Mouse (Mus musculus) liver (tissue): ENCODE measurements at regions not wholly inside any gene's neighbourhood (a gene's known extent, or its start where the extent isn't known, plus 50 kb on each side); places are given as distances from the start of the nearest gene placed in this dataset.
A peak's percentile ranks its signal among the peaks of the same experiment; 100 is the strongest.

Experiments
- DNase-seq: peaks from one replicate; pipeline ENCODE4 v3.0.0-alpha.2; 2020; ENCODE audit warnings: mixed read lengths

DNA sequence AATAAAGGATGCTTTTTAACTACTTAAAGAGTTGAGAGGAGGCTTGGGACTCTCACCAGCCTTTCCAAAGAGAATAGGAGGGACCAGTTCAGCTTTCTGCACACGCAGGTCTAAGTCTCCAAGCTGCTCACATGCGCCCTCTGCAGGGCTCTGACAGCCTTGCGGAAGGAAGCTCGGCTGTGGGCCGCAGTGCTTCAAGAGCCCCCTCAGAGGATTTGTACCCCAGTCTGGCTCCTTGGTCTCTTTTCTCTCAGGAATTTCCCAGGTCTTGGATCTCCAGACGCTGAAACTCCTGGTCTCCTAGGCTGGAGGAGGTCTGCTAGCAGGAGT, 429.9 kb downstream of the Fut8 start:
- peak; percentile 65 for DNase-seq

DNA sequence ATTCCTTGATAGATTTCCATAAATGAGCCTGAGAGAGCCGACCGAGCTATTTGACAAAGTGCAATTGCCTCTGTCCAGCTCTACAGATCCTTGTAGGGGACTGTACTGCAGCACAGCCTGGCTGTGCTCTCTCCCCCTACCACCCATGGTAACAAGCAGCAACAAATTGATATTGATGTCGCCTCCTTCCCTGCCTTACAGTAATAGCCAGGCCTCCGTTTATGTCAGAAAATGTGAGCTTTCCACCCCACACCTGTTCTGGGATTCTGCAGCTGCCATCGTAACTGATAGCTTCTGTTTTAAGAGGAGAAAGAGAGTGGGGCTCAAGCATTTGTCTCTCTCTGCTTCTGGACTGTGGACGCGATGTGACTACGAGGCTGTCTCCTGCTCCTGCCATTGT, 432.6 kb downstream of the Fut8 start:
- DNase-seq = no peak

DNA sequence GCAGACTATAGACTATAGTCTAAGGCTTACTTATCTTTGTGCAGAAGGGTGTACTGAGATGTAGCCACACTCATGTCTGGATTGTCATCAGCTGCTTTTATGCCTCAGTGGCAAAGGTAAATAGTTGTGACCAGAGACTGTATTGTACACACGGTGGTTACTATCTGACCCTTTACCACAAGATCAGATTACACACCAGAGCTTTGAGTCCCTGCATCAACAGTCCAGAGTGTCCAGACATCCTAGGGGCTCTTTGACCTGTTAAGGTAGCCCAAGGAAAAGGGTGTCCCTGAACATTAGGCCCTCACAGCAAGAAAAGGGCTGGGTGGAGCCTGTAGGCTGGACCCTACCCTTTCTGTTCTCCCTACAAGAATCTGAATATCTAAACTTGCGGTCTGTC, 436.4 kb downstream of the Fut8 start:
- DNase-seq = no peak

DNA sequence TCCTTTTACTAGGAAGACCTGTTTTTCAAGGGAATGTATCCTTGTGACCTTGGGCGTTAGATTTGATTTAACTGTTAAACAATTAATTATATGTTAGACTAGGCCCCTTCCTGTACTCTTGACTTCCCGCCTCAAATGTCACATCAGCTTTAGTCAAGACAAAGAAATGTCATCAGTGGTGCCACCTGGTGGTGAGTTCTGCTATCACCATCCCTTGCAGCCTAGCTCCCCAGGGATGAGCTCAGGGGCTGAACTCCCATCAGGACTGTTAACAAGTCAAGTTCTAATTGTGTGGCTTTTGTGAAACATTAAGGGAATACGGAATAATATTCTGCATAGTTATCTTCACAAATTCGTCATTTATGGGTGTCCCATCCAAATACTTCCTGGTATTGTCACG, 436.8 kb downstream of the Fut8 start:
- DNase-seq = peak; percentile 34

DNA sequence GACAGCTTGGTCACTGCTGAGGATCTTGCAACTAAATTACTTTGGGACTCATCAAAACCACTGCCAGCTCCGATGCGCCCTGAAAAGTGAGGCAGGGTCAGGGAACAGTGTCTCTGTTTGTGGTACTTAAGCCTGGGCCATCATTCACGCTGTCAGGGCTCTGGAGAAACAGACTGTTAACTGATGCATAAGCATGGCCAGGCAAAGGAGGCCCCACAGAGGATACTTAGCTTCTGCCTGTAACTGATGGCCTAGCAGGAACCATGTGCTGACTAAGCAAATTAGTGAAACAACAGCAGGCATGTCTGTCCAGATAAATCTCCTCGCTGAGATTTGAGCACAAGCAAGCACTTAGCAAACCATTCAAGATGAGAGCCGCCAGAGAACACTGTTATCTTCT, 440.1 kb downstream of the Fut8 start:
- no peak for DNase-seq

DNA sequence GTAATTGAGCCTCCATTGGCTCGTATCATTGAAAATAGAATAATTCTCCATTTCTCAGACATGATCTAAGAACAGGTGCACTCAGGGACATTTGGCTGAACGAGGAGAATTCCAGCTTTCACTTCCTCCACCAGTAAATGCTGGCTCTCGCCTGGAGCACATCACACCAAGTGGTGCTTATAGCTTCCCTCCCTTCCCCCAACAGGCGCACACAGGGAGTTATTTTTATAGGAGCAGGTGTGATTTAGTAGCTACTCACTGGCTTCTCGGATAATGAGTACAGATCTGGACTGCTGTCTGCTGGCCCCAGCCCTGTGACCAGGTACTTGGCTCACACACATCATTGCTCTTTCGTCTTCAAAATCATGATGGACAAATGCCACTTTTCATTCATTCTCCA, 456.2 kb downstream of the Fut8 start:
- no peak for DNase-seq

DNA sequence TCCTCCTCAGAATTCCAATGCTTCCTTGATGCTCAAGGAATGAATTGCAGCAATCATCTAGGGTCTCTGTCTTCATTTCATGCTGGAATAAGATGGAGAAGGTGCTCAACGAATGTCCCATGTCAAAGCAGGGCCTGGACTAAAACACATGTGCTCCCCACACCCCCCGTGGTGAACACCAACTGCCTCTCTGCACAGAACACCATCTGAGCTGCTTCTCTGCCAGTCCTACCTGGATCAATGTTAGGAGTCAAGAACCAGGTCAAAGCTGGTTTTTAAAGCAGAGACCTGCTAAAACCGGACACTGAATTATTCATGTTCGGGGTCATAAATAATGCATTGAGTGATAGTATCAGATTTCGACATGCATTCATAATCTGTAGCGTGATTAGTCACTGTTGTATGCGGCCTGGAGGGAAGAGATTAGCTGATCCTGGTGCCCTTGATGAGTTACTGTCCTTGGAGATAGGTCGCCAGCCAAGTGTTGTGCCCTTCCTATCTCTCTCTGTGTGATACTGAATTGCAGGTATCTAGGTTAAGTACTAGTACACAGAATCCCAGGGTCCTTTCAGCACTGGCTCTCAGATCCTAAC, 458.2 kb downstream of the Fut8 start:
- DNase-seq = no peak

DNA sequence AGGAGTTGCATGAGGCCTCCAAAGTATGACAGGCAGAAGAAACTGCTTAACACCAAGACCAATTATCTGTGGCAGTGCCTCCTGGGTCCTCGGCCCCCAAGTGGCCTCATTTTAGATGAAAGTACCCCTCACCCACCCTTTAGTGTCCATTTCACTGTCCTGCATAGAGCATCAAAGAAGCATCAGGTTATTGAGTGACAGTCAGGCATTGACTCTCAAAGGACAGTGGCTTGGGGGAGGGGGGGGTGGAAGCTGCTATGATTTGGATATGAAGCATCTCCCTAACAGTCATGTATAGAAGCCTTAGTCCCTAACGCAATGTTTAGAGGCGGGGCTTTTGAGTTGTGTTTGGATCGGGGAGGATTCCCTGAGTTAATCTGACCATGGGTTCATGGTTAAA, 458.7 kb downstream of the Fut8 start:
- DNase-seq = no peak

DNA sequence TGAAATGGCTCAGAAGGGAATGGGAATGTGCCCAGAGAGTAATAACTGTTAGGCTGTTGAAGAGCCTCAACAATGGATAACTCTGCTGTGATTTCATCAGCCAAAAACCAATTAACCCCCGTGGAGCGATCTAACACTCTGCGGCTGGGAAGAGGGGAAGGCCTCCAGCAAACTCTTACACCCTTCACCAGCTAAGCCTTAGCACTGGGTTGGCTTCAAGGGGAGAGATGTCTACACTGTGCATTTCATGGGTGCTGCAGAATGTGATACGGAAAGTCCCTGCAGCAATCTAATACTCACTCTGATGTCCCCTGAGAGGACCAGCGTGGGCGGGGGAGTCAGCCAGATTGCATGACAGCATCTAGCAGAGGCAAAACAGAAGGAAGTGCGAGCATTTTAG, 460.2 kb downstream of the Fut8 start:
- no peak for DNase-seq

DNA sequence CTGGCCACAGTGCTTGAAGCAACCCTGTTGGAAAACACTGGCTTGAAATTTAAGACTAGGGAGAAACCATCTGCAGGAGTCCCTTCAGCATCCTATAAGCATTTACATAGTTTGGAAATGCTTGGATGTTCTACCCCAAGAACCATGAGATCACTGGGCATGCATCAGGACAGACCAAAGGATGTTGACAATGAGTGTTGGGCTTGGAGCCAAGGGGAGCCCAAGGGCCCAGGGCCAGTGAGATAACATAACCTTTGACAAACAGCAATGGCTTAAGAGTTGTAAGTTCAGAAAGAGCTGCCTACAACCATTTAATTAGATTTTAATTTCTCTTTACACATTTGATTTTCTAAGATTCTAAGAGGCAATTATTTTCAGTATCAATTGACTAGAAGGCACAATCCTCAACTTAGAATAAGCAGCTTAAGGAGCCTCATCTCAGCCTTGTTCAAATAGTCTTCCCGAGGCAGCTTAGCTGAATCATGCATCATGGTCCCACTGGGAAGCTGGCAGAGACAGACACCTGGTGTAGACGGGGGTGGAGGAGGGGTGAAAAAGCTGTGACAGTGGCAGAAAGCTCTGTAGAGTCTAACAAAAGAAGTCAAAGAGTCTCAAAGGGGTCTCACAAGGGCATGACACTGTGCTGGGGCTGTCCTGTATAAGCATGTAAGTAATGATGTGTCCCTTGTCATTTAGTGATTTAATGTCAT, 462.1 kb downstream of the Fut8 start:
- no peak for DNase-seq

DNA sequence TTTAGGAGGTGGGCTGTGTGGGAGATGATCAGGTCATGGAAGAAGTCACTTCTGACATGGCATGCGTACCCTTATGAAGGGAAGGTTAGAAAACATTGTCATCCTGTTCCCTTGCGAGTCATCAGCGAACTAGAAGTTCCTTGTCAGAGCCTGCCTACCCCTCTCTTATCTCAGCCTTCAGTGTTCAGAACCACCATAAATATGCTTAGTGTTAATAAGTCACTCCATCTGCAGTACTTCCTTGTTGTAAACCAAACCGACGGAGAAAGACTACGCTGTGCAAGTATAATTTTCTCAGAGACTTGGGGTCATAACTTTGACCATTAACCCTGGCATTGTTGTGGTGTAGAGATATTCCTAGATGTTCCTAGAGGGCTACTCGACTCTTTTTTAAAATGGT, 477.6 kb downstream of the Fut8 start:
- no peak for DNase-seq

DNA sequence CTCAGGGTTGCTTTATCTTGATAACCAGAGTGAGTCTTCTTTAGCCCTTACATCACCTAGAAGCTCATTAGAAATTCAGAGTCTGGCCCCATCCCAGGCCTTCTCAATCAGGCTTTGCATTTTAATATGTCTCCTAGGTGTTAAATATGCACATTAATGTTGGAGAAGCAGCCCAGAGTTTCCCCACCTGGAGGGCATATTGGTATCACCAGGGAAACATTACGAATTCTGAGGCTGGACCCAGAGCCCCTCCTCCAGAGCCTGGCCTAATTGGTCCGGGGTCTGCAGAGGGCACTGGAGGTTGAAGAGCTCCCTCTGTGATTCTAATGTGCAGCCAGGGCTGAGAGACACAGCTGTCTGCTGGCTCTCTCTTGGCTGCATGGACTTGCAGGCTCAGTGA, 478.1 kb downstream of the Fut8 start:
- DNase-seq = no peak

DNA sequence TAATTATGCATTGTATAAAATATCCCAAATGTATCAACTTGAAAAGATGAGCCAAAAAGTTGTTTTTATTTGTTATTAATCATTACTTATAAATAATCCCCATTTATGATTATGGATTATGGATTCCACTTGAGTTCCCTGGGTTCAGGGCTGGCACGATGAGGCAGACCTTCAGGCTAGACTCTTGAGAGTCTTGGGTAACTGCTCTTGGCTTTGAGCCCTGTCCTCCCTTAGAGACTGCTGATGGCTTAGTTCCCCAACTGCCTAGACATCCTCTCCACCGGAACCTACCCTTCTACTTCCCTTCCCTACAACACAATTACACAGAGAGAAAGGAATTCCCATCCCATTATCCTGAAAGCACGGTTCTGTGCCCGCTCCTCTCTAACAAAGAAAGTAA, 466.3 kb upstream of the Gm6657 start:
- no peak for DNase-seq

DNA sequence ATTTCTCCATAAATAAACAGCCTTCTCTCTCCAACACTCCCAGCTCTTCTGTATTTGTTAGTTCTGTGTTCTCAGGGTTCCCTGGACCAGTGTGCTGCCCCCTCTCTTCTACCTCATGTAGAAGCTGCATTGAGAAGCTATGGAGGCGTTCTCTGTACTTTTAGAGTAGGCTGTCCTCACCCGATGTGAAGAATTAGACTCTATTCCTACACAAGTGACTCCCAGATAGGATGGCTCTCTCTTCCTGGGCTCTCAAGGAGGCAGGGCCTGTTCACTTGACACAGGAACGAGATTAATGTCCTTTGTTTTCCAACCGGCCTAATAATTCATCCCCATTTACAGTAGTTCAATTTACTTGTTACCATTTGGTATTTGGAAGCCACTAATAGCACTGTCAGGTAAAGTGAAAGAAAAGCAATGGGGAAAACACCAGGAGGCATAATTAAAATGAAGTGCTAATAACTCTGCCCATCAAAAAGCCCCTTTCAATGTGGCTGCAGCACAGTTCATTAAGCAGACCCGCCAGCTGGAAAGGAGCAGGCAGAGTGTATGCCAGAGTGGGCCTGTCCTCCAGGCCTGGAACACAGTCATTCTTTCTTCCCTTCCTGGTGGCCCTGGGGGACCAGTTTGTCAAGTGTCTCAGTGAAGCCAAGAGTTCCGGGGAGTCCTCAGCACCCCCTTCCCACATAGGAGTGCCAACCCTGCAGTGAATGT, 454.8 kb upstream of the Gm6657 start:
- DNase-seq = no peak

DNA sequence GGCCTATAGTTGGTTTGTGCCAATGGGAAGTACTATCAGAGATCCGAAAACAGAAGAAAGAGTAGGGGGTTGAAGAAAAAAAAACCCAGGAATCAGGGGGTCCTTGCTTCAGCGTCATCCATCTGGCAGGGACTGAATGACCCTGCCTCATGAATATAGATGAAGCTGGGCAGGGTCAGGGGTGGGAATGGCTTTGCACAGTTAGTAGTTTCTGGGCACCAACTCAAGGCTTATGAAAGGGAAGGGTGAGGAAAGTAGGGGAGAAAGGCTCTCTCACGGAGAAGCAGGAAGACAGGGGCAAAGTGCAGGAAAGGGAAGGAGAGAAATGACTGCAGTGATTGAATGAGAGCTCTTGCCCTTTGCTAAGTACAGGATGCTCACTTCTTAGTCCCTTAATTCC, 451.3 kb upstream of the Gm6657 start:
- no peak for DNase-seq

DNA sequence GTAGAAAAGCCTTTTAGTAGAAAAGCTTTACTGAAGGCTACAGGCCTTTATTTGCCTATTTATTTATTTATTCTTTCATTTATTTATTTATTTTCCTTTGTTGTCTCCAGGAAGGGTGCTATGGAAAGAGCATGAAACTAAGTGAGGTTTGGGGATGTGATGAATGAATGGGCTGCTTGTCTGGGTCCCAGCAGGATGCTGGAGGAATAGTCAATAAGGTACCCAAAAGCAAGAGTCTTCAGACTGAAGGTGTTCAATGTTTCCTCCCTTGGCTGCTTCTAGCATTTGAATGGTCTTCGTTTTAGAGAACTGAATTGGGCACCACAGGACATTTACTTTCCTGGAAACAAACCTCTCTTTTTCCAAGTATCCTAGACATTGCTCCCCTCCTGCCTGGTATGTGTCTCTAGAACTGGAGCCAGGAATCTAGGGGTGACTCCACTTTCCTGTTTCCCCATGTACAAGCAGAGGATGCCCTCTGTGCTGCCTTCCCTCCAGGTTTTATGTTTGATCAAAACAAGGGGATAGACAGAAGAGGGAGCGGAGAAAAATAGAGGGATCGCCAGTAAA, 444.5 kb upstream of the Gm6657 start:
- DNase-seq = no peak

DNA sequence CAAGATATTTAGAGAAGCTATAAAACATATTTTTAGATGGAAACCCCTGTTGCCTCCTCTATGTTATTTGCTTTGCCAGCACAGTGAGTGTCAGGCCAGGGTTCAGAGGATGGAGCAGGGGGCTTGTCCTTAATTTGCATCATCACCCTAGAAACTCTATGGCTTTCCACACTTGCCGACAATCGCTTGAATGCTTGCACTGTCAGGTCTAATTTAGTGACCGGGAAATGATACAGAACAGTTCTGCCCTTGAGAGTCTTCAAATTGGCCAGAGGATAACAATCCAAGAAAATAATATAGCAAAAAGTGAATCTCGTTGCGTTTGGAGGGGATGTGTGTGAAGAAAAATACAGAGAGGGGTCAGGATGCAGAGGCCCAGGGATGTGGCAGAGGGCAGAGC, 441.9 kb upstream of the Gm6657 start:
- no peak for DNase-seq

DNA sequence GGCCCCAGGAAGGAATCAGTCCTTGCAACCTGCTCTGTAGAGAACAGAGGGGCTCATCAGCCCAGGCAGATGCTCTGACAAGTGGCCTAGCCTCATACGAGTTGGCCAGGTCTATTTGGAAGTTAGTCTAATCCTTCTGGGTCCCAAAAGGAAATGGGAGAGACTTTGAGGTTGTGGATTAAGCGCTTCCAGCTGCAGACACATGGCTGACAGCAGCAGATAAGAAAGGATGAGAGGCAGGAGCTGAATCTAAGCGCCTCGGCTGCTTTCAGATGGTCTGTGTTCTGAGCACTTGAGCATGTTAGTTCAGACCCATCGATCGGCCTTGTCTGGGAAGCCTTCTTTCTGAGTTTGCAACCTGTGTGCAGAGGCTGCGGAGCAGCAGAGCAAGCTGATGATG, 438.0 kb upstream of the Gm6657 start:
- no peak for DNase-seq

DNA sequence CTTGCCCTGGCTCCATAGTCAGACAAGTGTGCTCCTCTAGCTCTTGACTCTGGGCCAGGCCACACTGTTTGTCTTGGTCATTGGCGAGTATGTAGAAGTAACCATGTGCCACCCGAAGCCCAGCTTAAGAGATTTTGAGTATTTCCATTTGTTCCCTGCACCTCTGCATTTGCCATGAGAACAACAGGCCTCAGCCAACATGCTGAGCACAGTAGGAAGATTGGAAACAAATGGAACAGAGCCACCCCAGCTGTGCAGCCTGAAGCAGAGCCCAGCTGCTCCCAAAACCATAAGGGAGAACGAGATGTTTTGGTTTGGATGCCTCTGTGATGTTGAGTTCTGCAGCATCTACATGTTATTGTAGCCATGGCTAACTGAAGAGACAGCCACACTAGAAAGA, 433.1 kb upstream of the Gm6657 start:
- DNase-seq = no peak

DNA sequence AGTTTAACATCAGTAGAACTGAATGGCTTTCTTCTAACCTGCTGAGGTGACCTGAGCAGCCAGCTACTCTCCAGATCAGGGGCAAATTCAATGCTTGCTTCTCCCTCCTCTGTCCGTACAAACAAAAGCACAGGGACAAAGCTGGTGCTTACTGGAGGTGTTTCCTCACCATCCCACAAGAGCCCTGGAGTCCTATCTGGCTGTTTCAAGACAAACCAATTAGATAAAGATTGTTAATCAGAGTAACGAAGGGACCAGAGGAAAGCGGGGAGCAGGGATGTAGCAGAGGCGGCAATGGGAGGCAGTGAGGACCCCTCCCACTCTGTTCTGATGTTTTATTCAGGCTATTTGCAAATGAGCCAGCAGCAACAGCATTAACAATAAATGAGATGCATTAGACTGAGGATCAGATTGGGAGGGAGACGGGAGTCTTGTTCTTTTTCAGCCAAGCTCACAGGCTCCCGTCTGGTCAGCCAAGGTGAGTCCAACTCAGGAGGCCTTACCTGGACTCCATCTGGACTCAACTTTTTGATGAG, 418.0 kb upstream of the Gm6657 start:
- no peak for DNase-seq

DNA sequence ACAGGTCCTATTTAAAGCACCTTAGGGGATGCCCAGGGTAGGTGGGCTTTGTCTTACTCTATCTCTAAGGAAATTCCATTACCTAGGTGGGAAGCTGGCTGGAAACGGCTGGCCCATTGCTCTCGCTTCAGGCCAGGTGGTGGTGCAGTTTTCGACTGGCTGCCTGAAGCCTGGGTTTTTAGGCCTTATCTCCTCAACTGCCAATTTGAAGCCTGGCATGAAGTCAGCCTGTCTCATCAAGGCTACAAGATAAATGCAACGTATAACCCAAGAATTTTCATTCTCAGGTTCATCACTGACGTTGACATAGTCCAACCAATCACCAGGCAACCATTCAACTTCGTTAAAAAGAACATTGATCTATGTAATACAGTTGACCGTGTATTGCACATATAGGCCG, 417.3 kb upstream of the Gm6657 start:
- no peak for DNase-seq

DNA sequence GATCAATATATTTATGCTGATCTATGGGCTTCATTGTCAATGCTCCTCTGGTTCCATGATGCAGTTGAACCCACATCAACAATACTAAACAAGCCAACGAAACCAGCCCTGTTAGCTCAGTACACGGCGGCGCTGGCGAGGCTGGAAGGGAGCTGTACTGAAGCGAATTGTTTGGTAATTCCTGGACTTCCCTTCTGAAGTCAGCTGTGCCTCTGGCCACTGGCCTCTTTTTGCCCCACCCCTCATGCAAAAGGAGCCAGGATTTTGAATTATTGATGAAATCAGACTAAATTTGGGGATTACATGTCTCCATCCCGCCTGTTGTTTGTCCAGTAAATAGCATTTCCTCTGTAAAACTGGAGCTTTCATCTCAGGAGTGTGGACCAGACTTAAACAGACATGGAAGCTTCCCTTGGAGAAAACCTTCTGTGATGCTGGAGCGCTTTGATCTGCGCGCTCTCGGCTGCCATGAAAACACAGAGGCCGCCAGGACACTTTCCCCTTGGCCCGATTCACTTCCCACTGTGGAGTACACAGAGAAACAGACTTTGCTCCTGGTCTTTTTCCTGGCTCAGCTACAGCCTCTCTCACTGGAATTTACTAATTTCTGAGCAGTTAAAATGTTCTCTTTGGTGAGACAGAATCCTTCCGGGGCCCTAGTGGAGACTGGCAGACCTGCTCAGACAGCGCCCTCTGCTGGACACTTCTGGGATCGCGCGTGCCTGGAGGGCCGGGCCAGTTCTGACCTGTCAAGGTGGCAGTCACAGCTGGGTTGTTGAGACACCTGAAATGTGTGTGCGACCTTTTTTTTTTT, 412.9 kb upstream of the Gm6657 start:
- DNase-seq = peak; percentile 77

DNA sequence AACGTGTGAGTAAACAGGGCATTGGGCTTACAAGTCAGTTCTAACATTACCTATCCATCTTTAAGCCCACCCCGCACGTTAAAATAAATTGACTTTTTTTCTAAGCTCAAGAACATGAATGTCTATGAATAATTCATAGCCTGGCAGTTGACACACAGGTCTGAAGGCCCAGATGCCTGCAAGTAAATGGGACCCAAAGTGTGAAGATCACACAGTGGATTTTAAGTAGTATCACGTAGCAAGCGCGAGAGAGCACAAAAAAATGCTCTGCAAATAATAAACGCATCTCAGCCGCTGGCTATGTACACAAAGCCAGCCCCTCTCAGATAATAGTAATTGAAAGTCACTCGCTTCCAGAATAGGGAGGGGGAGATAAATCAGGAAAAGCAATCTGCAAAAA, 410.1 kb upstream of the Gm6657 start:
- DNase-seq = no peak
